Mouse (Mus musculus) C2C12 (cell line): ENCODE measurements around the gene Col3a1.

Experiments used
- CEBPB ChIP-seq: IDR thresholded peaks from one replicate; pipeline ENCODE4 v1.6.1; 2011; ENCODE audit warnings: low read depth, mild to moderate bottlenecking, control low read depth, moderate library complexity
- CTCF ChIP-seq: IDR thresholded peaks from one replicate; pipeline ENCODE4 v1.5.1; 2011; ENCODE audit not compliant: control insufficient read depth, insufficient read depth, insufficient read length
- MAX ChIP-seq: IDR thresholded peaks from one replicate; pipeline ENCODE4 v1.6.1; 2011; ENCODE audit warnings: mild to moderate bottlenecking, control low read depth
- MYOG ChIP-seq: IDR thresholded peaks from one replicate; pipeline ENCODE4 v1.6.1; 2011; ENCODE audit not compliant: control insufficient read depth, insufficient read length; ENCODE audit errors: extremely low read depth
- USF1 ChIP-seq: IDR thresholded peaks from one replicate; pipeline ENCODE4 v1.6.1; 2011; ENCODE audit warnings: low read depth, mild to moderate bottlenecking, control low read depth, moderate library complexity

GRCm38 (mm10) chr1:45363274-45363673 is 51.9 kb downstream of the Col3a1 start:
- TF ChIP-seq CTCF (no peak), USF1 (no peak), MYOG (no peak), MAX (no peak), CEBPB (no peak)
